Mouse (Mus musculus) right cerebral cortex, adult 18-20 months (tissue): ENCODE data around the gene Gch1.

ENCODE experiments used
- DNase-seq: peaks from one replicate; pipeline ENCODE4 v3.0.0; 2022; ENCODE audit warnings: mixed read lengths

Gch1 gene

DNA sequence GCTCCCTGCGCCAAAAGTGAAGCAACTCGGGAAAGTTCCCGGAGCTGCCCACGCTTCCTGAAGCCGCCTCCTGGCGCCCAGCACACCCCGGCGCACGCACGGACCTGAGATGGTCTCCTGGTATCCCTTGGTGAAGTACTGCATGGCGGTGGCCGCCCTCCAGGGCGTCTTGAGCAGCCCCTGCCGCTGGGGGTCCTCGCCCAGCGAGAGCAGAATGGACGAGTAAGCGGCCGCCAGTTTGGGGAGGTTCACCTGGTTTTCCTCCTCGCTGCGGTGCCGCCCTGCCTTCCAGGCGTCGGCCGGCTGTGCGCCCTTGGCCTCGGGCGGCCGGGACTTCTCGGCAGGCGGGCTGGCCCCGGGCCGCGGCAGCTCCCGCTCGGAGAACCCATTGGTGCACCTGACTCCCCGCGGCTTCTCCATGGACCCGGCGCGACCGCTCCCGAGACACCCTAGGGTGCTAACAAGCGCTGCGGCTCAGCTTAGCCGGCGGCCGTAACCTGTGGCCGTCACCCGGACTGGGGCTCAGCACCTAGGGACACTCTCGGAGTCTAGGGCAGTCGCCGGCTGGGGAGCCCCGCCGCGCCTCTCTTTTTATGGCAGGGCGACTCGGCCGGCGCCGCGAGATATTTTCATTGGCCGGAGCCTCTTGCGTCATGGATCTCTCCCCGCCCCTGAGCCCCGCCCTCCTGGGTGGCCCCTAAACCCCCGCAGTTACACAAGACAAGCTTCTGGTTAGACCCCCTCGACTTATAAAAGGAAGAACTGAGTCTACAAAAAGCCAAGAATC lies at the start of gene Gch1:
Gch1 (minus strand) TSS at position 566 of the 787 bp plus-strand sequence.
- DNase-seq, result peak; percentile 63

DNA sequence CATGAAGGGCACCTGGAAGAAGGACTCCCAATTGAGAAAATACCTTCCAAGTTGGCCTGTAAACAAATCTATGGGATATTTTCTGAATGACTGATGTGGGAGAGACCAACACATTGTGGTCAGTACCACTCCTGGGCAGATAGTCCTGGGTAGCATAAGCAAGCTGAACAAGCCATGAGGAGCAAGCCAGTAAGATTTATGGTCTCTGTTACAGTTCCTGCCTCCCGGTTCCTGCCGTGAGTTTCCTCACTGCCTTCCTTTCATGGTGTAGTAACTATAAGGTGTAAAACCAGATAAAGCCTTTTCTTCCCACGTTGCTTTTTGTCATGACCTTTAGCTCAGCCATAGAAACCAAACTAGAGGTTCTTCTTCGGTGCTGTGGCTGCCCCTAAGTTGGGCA lies 48.1 kb upstream of the Gch1 start:
- no peak for DNase-seq

DNA sequence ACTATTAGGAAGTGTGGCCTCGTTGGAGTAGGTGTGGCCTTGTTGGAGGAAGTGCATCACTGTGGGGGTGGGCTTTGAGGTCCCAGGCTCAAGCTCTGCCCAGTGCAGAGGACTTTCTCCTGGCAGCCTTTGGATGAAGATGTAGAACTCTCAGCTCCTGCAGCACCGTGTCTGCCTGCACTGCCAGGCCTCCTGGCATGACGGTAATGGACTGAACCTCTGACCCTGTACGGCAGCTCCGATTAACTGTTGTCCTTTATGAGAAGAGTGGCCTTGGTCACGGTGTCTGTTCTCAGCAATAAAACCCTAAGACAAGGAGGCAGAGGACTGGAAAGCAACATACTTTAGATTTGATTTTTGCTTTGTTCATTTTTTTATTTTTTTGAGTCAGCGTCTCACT lies 47.3 kb upstream of the Gch1 start:
- no peak for DNase-seq

DNA sequence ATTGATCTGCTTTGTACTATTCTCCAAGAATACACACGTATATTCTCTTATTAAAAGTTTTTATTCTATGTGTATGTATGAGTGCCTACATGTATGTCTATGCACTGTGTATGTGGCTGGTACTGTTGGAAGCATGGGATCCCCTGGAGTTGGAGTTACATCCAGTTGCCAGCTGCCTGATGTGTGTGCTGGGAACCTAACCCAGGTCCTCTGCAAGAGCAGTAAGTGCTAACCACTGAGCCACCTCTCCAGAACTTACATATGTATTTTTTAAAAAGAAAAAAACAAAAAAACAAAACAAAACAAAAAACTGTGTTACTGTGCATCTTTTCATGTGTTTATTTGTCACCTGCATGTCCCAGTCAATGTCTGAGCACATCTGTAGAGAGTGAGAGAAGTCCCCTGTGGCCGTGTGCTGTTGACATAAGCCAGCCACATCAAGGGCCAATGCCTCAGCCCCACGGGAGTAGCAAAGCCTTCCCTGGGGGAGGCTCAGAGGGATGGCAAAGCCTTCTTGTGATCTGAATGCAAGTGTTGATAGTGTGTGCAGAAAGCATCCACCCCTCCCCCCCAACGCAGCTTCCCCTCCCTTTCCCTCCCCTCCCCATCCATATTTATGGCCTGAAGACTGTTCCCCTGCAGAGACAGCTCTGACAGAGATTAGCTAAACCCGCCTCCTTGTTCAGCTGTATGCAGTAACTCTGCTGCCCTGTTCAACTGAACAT lies 45.5 kb upstream of the Gch1 start:
- DNase-seq, result no peak

DNA sequence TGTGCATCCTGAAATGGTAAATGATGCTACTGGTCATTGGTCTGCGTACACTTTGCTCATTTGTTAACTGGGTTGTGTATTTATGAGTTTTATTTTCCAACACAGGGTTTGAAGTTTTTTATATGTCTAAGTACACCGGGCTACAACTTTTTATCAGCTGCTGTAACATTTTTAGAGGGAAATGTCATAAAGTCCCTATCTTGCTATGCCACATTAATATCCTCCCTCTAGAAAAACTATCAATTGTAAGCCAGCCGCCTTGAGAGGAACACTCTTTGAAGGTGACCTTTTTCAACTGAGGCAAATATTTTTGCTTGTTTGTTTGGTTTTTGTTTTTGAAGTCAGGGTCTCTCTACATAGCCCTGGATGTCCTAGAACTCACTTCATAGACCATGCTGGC lies 44.8 kb upstream of the Gch1 start:
- no peak for DNase-seq

DNA sequence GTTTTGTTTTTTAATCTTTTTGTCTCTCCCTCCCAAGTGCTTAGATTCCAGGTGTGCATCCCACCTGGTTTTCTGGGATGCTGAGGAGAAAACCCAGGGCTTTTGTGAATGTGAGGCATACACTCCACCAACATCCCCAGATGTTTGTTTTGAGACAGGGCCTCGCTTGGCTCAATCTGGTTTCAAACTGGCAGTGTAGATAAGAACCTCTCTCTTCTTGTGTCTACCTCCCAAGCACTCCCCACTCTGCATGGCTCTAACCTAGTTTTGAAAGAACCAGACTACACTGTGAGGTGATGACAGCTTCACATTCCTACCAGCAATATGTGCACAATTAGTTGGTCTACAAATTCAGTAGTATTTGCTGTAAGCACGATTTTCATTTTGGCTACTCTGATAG lies 44.4 kb upstream of the Gch1 start:
- DNase-seq, result no peak

DNA sequence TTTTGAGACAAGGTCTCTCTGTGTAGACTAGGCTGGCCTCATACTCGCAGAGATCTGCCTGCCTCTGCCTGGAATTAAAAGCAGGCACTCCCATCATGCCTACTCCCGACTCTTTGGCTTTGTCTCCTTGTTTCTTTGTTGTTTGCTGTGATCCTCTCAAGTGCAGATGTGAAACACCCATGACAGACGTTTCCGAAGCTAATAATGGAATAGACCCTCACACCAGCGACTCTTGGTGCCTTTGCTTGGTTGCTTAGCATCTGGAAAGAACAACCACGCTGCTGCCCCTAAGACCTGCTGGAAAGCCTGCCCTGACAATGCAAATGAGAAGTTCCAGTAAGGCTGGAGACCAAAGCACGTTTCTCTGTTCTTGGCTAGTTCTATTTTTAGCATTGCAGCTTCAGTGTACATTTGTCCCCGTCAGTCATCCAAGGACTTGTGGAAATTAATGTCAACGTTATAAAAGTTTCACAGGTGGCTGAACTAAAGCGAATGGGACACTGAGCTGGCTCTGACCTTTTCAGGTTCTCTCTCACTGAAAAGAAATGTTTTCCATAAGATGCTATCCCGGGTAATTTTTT lies 40.7 kb upstream of the Gch1 start:
- no peak for DNase-seq

DNA sequence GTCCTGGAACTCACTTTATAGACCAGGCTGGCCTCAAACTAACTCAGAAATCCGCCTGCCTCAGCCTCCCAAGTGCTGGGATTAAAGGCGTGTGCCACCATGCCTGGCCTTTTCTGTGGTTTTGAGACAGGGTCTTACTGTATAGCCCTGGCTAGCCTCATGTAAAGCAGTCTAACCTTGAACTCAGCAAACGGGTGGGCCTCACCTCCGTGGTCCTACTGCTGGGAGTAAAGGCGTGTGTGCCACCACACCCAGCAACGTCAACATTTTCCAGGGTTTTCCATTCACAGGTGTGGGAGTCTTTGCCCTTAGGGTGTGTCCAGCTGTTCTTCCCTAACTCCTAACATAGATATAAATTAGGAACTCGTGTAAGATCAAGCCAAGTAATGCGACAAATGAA lies 36.7 kb upstream of the Gch1 start:
- DNase-seq, result no peak

DNA sequence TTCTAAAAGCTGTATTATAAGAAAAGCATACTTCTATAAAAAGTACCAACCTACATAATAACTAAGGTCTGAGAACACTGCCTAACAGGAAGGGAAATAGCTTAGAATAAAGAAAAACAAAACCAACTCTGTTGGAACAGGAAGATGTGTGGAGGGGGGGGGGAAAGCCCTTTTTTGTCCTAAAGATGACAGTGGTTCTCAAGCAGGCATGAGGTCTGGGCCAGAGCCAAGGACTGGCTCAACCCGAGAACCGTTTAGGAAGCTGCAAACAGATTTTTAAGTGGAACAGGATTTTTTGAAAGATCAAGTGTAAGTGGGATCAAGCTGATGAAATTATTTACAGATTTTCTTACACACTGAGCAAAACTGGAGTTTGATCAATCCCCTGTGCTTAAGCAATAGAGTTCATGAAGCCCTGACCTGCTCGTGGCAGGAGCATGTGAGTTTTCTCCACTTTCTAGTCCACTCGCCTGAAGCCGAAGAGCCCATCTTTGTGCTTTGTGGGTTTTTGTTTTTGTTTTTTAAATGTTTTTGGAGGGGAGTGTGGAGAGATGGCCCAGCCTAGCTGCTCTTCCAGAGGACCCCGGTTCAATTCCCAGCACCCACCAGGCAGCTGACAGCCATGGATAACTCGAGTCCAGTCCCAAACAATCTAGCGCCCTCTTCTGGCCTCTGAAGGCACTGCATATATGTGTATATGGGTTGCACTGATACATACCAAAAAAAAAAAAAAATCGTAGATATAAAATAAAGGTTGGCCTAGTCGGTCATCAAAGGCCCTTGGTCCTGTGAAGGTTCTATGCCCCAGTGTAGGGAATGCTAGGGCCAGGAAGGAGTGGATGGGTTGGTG lies 35.5 kb upstream of the Gch1 start:
- DNase-seq, result no peak

DNA sequence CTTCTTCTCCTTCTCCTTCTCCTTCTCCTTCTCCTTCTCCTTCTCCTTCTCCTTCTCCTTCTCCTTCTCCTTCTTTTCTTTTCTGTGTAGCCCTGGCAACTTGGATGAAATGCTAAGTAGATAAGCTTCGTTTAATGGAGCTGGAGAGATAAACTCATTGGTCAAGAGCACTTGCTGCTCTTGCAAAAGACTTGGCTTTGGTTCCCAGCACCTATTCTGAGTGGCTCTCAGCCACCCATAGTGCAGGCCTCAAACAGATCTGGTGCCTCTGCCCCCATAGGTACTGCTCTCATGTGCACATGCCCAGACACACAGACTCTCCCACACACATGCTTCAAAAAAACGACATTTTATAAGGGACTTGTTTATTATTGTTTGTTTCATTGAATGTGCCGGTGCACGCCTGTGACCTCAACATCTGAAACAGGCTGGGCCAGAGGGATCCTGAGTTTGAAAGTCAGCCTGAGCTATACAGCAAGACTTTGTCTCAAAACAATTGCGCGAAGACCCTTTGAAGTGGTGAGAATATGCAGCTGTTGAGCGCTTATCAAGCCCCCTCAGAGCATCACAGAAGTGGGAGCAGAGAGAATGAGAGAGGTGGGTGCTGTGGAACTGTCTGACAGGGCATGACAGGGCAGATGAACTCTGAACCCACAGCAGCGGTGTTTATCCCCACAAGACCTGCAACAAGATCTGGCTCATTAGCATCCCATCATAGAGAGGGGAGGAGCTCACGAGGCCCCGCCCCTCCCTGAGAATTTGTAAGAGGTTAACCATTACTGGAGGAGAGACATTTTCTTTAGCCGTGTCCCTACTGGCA lies 33.6 kb upstream of the Gch1 start:
- DNase-seq, result no peak

DNA sequence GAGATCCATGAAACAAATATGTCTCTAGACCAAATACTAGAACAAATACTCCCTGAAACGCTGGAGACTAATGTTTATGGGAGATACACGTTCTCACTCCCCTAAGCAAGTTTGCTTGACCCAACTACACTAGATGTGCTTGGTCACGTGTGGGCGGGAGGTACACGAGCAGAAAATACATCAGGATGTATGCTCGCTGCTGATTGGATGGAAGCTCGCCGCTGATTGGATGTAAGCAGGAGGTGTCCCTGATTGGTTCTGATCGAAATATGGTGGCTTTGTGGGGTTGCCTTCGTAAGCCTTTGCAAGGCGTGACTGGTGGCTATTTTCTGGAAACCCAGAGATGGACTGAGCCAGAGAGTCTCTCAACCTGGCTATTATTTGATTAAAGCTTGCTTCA lies 32.4 kb upstream of the Gch1 start:
- no peak for DNase-seq

DNA sequence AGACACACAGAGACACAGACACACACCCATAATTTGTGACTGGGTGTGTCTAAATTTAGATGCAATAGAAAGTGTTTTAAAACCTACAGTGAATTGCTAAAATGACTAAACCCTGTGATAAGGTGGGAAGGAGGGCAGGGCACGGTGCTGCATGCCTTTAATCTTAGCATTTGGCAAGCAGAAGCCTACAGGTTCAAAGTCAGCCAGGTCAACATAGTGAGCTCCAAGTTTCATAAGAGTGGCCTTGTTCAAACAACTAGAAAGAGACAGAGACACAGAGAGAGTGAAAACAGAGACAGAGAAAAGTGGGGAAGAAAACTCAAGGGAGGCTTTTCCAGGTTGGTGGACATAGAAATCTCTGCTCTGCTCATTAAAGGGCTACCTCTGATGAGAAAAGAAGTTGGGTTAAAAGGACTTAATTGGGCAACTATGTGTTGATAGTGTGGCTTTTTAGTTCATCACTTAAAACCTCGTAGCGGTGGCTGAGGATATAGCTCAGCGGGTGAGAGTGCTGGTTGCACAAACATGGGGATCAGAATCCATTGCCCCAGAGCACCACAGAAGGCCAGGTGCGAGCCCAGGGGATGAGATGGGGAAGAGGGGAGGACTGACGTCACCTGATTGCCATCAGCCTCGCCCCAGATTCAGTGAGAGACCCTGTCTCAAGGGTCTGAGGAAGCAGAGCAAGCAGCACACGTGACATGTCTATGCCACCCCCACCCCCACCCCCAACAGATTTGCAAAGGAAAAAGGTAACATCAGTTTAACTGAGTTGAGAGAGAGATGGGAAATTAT lies 31.2 kb upstream of the Gch1 start:
- no peak for DNase-seq

DNA sequence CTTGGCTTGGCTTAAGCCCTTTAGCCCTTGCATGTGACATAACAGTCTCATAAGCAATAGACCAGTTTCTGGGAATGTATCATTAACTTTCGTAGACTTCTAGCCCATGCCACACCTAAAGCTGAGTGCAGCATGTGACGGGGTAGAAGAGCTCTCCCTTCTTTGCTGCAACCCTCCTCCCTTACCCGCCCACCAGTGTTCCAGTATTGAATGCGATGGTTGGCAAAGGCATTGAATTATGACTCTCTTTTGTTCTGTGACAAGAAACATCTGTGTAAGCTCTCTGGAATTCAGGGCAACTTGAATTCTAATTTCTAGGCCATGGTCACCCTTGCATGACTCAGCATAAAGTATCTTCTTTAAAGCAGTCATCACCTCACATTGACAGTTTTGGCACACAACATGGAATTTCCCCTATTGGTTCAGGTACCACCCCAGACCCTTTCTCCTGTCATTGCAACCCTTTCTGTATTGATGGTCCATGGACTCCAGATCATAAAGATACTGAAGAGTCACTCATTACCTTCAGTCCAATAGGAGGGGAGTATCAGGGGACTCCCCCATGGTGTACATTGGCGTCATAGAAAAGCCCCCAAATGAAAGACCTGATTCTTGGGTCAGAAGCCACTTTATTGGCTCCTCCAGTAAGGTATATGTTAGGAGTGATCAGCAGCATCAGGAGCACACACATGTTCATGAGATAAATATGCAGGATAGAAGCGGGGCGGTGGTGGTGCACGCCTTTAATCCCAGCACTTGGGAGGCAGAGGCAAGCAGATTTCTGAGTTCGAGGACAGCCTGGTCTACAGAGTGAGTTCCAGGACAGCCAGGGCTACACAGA lies 29.8 kb upstream of the Gch1 start:
- DNase-seq, result peak; percentile 22

DNA sequence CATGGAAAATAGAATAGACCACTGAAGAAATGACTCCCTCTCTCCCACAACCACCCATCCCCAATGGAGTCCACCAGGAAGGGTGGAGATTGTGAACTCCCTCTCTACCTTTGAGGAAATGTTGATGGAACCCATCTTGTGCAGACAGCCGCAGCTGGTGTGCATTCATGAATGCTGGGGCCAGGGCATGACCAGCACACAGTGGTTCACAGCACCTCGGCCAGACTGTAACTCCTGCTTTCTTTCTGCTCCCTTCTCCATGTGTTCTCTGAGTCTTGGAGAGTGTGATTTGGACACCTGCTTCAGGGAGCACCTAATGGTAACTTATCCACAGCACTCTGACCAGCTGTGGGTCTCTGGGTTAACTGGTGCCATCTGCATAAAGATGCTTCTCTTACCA lies 27.3 kb upstream of the Gch1 start:
- no peak for DNase-seq

DNA sequence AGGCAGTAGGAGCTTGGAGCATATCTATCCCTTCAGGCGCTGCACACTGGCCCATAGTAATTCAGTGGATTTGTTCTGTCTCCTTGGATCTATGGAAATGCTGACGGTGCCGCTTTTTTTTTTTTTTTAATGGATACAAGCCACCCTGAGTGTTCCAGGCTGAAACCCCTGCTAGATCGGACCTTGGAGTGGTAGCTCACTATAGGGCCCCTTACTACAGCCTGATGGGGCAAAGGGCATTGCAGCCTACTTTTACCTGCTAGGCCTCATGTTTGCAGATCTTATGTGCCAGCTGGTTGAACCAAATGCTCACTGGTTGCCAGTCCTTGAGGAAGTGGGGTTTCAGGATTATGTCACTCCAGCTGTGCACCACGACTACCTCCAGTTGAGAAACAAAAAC lies 25.2 kb upstream of the Gch1 start:
- DNase-seq, result no peak

DNA sequence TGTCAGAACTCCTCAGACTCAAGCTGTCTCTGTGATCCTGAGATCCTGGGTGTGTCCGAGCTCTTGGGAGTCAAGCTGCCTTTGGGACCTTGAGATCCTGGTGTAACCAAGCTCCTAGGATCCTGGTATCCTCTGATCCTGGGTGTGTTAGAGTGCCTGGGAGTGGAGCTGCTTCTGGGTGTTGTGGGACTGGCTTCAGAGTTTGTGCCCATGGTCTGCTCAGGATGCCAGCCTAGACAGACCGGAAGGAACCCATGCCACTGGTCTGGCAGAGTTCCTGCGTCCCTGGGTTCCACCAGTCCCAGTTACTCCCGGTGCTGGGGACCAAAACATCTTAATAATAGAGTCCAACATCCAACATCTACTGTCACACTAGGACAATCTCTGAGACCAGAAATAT lies 24.1 kb upstream of the Gch1 start:
- no peak for DNase-seq

DNA sequence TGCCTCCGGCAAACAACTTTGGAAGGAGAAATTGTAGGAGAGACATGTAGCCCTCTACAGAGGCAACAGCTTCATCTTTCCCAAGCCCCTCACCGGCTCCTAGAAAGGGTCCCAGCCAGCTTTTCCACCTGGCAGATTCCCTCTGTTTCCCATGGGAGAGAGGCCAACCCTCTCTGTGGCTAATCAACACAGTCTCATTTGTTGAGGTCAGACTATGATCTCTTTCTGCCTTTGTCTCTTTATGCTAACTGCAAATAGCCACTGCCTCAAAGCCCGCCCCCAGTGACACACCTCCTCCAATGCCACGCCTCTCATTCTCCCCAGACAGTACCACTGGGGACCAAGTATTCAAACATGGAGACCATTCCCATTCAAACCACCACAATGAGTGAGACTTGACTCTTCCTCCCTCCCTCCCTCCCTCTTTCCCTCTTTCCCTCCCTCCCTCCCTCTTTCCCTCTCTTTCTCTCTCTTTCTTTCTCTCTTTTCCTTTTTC lies 20.5 kb upstream of the Gch1 start:
- DNase-seq, result no peak

DNA sequence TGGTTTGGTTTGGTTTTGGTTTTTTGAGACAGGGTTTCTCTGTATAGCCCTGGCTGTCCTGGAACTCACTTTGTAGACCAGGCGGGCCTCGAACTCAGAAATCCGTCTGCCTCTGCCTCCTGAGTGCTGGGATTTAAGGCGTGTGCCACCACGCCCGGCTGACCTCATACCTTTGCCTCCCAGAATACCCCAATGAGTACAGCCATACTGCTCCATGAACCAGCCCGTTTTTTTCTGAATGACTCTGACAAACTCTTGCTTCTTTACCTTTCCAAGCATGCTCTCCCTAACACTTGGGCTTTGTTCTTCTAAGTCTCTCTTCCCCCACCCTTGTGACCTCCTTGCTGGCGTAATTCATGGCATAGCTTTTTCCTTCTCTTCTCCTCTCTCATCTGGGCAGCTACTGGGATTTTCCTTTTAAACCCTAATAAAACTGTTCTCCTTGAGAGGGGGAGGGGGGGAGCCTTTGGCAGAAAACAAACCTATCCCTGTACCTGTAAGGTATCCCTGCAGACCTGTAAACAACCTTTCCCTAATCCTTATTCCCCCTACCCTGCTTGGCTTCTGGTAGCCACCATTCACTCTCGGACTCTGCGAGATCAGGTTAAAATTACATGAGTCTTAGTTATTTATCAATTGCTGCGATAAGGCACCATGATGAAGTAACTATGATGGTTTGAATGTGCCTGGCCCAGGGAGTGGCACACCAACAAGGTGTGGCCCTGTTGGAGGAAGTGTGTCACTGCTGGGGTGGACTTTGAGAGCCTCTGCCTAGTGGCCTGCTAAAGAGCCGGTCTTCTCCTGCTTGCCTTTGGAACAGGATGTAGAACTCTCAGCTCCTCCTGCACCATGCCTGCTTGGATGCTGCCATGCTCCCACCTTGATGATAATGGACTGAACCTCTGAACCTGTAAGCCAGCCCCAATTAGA lies 19.6 kb upstream of the Gch1 start:
- no peak for DNase-seq

DNA sequence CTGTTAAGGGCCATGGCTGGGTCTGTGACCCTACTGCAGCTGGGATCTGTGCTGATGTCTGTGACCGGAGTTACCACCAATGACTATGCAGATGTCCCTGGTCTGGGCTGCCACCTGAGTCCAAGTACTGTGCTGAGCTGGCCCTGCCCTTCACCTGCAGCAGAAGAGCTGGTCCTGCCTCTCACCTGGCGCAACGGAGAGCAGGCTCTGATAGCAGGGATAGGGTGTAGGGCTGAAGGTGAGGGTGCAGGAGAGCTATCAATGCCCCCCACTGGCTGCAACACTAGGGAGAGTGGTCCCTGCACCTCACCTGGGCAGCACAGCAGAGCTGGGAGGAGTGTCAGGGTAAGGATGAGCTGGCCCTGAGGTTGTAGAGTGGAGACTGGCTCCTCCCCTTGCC lies 17.4 kb upstream of the Gch1 start:
- no peak for DNase-seq
